Mouse (Mus musculus) liver, embryonic 16.5 days (tissue): ENCODE measurements around the gene Gm10197. TPM values are rescaled to one million over a fixed set of nuclear protein-coding genes. Genes with fewer than 3 reads are reported as not detected.

Experiments used
- ATAC-seq: fragments of 200-750 bp; cut with Nextera tagmentation; 2 replicates; pipeline ENCODE4 v1.8.0; 2017; ENCODE audit warnings: low read depth, mild to moderate bottlenecking, moderate number of reproducible peaks, moderate library complexity
- H3K27ac ChIP-seq: fragments of 300-500 bp; sonication (generic); 2 replicates; pipeline ENCODE4 v1.5.1; 2014; ENCODE audit warnings: mild to moderate bottlenecking, low read length
- H3K27me3 ChIP-seq: fragments of 300-500 bp; sonication (generic); 2 replicates; pipeline ENCODE4 v1.6.1; 2014; ENCODE audit warnings: low read depth, low read length, mixed read lengths; ENCODE audit not compliant: control insufficient read depth, insufficient read depth
- H3K36me3 ChIP-seq: fragments of 300-500 bp; sonication (generic); 2 replicates; pipeline ENCODE4 v1.6.1; 2014; ENCODE audit warnings: mild to moderate bottlenecking; ENCODE audit not compliant: control insufficient read depth, insufficient read depth
- H3K4me1 ChIP-seq: fragments of 300-500 bp; sonication (generic); 2 replicates; pipeline ENCODE4 v1.6.1; 2014; ENCODE audit warnings: low read depth, low read length, mixed read lengths; ENCODE audit not compliant: control insufficient read depth
- H3K4me2 ChIP-seq: fragments of 300-500 bp; sonication (generic); 2 replicates; pipeline ENCODE4 v1.6.1; 2014; ENCODE audit warnings: low read depth, low read length, mixed read lengths
- H3K4me3 ChIP-seq: fragments of 300-500 bp; sonication (generic); 2 replicates; pipeline ENCODE4 v1.5.1; 2014; ENCODE audit warnings: low read depth, mild to moderate bottlenecking, low read length
- H3K9ac ChIP-seq: fragments of 300-500 bp; sonication (generic); 2 replicates; pipeline ENCODE4 v1.6.1; 2014; ENCODE audit warnings: low read depth, low read length
- H3K9me3 ChIP-seq: fragments of 300-500 bp; sonication (generic); replicated peaks from 2 replicates; pipeline ENCODE4 v1.6.1; 2016; ENCODE audit warnings: low read length; ENCODE audit not compliant: control insufficient read depth
- whole genome bisulfite sequencing: fragments of 180-500 bp; shearing (Covaris S2); extraction: QIAGEN DNeasy Blood & Tissue Kit; methylation state at CpG from one replicate; pipeline ENCODE4 v1.1.7; 2014; ENCODE audit not compliant: insufficient replicate concordance; 5-methylcytosine and 5-hydroxymethylcytosine counted together
- polyA plus RNA-seq: library from polyadenylated mRNA; unstranded; fragments of >200 nt; fragmentation: Nextera tagmentation; extraction: Ambion mirVana; gene quantifications from 2 replicates; pipeline ENCODE4 v1.2.1, GENCODE M21; 2015

Gm10197 gene
- polyA plus RNA-seq, 1 experiment from 2014 or later = not detected

DNA sequence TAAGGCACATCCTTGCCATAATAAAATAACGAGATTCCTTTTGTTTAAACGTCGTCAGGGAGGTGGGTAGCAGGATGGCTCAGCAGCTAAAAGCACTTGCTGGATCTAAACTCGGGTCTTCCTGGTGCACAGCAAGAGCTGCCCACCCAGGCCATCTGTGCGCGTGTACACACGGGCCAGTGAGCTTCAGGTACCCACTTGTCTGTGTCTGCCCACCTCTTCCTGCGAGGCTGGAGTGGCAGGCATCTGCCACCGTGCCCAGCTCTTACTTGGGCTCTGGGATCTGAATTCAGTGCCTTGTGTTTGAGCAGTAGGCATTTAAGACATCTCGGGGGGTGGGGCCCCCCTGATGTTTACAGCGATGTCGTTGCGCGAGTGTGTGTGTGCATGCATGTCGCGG lies 16.5 kb downstream of the Gm10197 start:
- no peaks in the 10 kb centered on the region for H3K4me1 ChIP-seq
- no peak for ATAC-seq
- H3K4me3 ChIP-seq = no peak overlapping the region
- H3K9ac ChIP-seq = no peak overlapping the region
- no peaks in the 10 kb centered on the region; the same call in 1 of the 2 replicates for H3K36me3 ChIP-seq
- H3K9me3 ChIP-seq = no peaks in the 10 kb centered on the region
- no peak overlapping the region for H3K27ac ChIP-seq
- H3K27me3 ChIP-seq = no peaks in the 10 kb centered on the region
- WGBS = 89% methylated on average over 16 of the region's 16 CpGs
- no peak overlapping the region for H3K4me2 ChIP-seq

DNA sequence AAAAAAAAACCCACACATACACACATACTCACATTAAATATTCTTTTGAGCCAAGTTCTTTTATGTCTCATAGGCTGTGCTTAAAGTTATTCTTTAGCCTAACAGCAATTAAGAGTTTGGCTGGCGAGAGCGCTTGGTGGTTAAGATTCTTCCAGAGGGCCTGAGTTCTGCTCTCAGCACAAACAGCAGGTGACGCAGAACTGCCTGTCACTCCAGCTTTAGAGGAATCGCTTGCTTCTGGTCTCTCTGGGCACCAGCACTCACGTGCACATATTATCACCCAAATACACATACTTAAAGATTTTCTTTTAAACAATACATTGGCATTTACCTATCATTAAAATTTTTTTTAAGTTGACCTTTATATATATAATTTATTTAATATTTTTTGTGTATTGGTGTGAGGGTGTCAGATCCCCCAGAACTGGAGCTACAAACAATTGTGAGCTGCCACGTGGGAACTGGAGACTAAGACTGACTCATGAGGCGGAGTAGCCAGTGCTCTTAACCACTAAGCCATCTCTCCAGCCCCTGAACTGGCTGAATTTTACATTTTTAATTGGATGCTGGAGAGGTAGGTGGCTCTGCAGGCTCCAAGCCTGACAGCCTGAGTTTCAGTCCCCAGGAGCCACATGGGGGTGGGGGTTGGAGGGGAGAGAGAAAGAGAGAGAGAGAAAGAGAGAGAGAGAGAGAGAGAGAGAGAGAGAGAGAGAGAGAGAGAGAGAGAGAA lies 17.1 kb downstream of the Gm10197 start:
- Histone ChIP-seq H3K9ac (no peak overlapping the region), H3K4me1 (no peaks in the 10 kb centered on the region), H3K27ac (no peak overlapping the region), H3K4me2 (no peak overlapping the region), H3K27me3 (no peaks in the 10 kb centered on the region), H3K4me3 (no peak overlapping the region), H3K9me3 (no peaks in the 10 kb centered on the region), H3K36me3 (no peaks in the 10 kb centered on the region; the same call in 1 of the 2 replicates)
- 79% methylated on average over 7 of the region's 7 CpGs for whole genome bisulfite sequencing
- ATAC-seq = no peak

DNA sequence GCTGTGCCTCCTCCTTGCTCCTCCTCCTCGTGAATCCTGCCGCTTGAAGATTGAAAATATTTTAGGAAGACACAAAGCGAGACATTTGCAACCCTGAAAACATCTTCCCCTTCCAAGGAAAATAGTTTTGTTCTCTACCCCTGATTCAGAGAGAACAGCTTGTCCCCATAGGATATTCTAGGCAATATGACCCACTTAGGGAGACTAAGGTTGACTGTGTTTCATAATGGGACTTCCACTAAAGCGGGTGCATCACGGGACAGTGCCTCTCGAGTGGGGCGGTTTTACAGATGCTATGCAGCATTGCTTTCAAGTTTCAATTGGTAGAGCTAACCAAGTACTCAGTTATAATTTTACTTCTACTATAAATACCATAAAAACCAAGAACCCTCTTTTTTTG lies 17.7 kb downstream of the Gm10197 start:
- no peak overlapping the region for H3K4me3 ChIP-seq
- no peaks in the 10 kb centered on the region for H3K27me3 ChIP-seq
- 91% methylated on average over 7 of the region's 7 CpGs for WGBS
- H3K27ac ChIP-seq = no peak overlapping the region
- no peak overlapping the region for H3K9ac ChIP-seq
- no peaks in the 10 kb centered on the region for H3K4me1 ChIP-seq
- no peak overlapping the region for H3K4me2 ChIP-seq
- no peak for ATAC-seq
- H3K36me3 ChIP-seq = no peaks in the 10 kb centered on the region; the same call in 1 of the 2 replicates
- no peaks in the 10 kb centered on the region for H3K9me3 ChIP-seq

DNA sequence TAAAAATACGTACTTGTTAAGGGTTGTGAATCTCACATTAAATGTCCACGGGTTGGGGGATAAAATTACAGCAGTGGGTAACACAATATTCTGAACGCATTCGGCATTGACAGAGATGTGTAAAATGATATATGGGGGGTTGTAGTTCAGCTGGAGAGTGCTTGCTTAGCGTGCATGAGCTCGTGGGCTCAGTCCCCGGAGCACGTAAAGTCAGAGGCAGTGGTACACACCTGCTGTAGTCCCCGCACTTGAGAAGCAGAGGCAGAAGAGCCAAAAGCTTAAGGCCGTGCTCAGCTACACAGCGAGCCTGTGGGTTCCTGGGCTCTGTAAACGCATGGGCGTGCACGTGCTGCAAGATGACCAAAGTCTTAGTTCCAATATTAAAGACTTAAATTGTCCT lies 25.8 kb downstream of the Gm10197 start:
- Histone ChIP-seq H3K27ac (no peak overlapping the region), H3K4me1 (no peaks in the 10 kb centered on the region; the same call in 1 of the 2 replicates), H3K36me3 (peaks cover 6% of the 10 kb centered on the region; the same call in 1 of the 2 replicates), H3K4me2 (no peak overlapping the region), H3K4me3 (no peak overlapping the region), H3K9ac (no peak overlapping the region), H3K9me3 (no peaks in the 10 kb centered on the region), H3K27me3 (no peaks in the 10 kb centered on the region)
- no peak for ATAC-seq
- WGBS = 83% methylated on average over 14 of the region's 14 CpGs

DNA sequence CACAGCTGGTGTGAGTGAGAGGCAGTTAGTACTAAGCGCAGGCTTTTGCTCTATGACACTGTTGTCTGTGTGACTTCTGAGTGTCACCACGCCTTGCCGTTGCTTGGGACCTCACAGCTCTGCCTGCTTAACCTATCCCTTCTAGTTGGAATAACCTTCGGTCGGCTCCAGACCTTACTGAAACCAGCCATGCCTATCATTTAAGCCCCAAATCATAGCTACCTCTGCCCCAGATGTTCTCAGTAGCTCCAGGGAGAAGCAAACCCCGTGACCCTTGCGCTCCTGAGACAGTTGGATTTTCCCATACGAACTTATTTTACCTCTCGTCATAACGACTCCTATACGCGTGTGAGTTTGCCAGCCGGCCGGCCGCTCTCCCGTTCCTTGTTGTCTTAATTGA lies 27.5 kb downstream of the Gm10197 start:
- Histone ChIP-seq H3K27me3 (no peaks in the 10 kb centered on the region), H3K27ac (no peak overlapping the region), H3K9me3 (no peaks in the 10 kb centered on the region), H3K9ac (no peak overlapping the region), H3K4me3 (no peak overlapping the region), H3K36me3 (peaks cover 6% of the 10 kb centered on the region; the same call in 1 of the 2 replicates), H3K4me2 (peak overlapping the region; percentile 24), H3K4me1 (peaks cover 3% of the 10 kb centered on the region)
- peak; percentile 32; the same call in 1 of the 2 replicates for ATAC-seq
- 81% methylated on average over 16 of the region's 16 CpGs for WGBS

DNA sequence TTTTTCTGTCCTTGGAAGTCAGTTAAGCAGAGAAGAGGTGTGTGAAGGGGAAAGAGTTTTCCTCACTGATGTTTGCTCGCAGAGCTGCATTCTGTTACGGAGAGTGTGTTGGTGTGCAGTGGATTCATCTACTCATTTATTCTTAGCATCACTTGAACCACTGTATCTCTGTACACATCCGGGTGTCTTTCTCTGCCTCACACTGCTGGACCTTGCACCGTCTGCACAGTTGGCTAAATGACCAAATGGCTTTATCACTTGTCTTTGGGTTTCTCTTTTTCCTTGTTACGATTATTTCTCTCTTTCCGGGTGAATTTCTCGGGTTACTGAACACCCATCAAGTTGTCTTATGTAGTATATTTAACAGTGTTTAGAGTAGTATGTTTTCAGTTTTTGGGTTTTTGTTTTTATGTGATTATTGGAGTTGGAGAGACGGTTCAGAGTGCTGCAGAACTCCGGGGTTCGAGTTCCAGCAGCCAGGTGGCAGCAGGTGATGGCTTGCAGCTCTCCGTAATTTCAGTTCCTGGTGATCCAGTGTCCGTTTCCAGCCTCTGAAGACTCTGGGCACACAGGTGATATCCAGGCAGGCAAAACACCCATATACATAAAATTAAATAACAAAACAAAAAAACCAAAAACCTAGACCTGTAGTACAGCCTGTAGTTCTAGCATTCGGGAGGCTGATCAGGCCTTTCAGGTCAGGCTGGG lies 28.2 kb downstream of the Gm10197 start:
- Histone ChIP-seq H3K4me3 (no peak overlapping the region), H3K27ac (no peak overlapping the region), H3K9me3 (no peaks in the 10 kb centered on the region), H3K4me1 (peaks cover 3% of the 10 kb centered on the region), H3K27me3 (no peaks in the 10 kb centered on the region), H3K36me3 (peaks cover 4% of the 10 kb centered on the region; the same call in 1 of the 2 replicates), H3K4me2 (no peak overlapping the region), H3K9ac (no peak overlapping the region)
- ATAC-seq = no peak
- 81% methylated on average over 13 of the region's 13 CpGs for WGBS

DNA sequence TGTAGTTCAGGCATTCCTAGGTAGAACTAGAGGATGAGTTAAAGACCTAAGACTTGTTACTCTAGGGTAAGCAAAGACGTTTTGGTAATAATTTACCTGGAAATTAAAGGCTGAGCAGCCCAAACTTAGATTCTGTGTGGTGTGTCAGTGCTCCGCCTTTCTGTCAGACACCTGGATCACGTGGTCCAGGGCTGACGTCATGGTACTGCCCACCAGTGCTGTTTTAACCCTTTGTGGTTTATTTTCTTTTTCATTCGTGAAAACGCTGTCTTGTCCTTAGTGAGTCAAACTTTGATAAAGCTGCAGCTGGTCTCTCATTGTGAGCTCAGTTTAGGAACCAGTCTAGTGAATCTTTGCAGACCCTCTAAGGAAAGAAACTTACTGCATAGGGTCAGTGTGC lies 31.1 kb downstream of the Gm10197 start:
- no peaks in the 10 kb centered on the region for H3K9me3 ChIP-seq
- ATAC-seq = peak; percentile 32; the same call in 1 of the 2 replicates
- no peaks in the 10 kb centered on the region for H3K27me3 ChIP-seq
- H3K4me1 ChIP-seq = peaks cover 3% of the 10 kb centered on the region
- H3K27ac ChIP-seq = no peak overlapping the region
- no peak overlapping the region for H3K4me3 ChIP-seq
- peaks cover 7% of the 10 kb centered on the region for H3K36me3 ChIP-seq
- H3K4me2 ChIP-seq = 0 out of 2 replicates have a peak overlapping the region, but pooled peaks have one; percentile 7
- no peak overlapping the region for H3K9ac ChIP-seq
- 15% methylated on average over 6 of the region's 6 CpGs for WGBS

DNA sequence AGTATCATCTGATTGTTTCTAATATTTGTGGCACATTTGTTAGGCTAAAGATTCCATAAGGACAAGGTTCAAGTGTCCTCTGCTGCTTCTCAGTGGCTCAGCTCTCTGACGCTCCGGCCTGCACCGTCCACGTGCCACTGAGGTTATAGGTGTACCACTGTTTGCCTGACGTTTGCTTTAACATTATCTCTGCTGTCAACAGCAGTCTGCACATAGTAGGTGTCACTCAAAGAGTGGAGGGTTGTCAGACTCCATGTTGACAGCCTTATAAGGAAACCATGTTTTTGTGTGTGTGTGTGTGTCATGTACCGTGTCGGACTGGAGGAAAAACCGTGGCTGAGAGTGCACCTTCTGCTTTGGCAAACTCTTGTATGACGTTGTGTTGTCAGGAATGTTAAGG lies 36.3 kb downstream of the Gm10197 start:
- Histone ChIP-seq H3K9ac (no peak overlapping the region), H3K4me1 (peaks cover 10% of the 10 kb centered on the region), H3K27ac (no peak overlapping the region), H3K4me3 (no peak overlapping the region), H3K27me3 (no peaks in the 10 kb centered on the region), H3K36me3 (peaks cover 22% of the 10 kb centered on the region), H3K4me2 (no peak overlapping the region), H3K9me3 (no peaks in the 10 kb centered on the region)
- WGBS = 87% methylated on average over 9 of the region's 9 CpGs
- ATAC-seq = no peak

DNA sequence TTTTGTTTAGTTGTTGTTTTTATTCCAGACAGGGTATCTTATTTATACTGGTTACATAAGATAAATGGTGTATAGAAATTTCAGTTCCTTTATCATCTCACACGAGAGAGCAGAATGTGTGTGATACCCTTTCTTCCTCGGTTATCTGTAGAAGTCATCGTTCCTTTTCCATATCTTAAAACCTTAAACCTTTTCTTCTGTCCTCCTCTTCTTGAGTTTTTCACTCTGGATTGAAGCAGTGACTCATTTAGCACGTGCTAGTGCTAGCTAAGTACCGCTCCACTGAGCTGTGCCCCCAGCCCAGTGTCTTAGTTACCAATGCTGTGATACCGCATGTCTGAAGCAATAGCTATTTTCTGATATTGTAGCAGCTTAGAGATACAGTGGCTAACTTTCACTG lies 37.8 kb downstream of the Gm10197 start:
- ATAC-seq = no peak
- WGBS = 41% methylated on average over 6 of the region's 6 CpGs
- Histone ChIP-seq H3K27me3 (no peaks in the 10 kb centered on the region), H3K9ac (no peak overlapping the region), H3K36me3 (peaks cover 22% of the 10 kb centered on the region), H3K4me1 (peaks cover 14% of the 10 kb centered on the region), H3K4me3 (no peak overlapping the region), H3K4me2 (no peak overlapping the region), H3K27ac (no peak overlapping the region), H3K9me3 (no peaks in the 10 kb centered on the region)
